Mouse (Mus musculus): ENCODE measurements around the gene Jph3. TPM values are rescaled to one million over a fixed set of nuclear protein-coding genes. Genes with fewer than 3 reads are reported as not detected.

The Jph3 gene
- polyA plus RNA-seq, 1 experiment from 2014 or later = 0.81 TPM

DNA sequence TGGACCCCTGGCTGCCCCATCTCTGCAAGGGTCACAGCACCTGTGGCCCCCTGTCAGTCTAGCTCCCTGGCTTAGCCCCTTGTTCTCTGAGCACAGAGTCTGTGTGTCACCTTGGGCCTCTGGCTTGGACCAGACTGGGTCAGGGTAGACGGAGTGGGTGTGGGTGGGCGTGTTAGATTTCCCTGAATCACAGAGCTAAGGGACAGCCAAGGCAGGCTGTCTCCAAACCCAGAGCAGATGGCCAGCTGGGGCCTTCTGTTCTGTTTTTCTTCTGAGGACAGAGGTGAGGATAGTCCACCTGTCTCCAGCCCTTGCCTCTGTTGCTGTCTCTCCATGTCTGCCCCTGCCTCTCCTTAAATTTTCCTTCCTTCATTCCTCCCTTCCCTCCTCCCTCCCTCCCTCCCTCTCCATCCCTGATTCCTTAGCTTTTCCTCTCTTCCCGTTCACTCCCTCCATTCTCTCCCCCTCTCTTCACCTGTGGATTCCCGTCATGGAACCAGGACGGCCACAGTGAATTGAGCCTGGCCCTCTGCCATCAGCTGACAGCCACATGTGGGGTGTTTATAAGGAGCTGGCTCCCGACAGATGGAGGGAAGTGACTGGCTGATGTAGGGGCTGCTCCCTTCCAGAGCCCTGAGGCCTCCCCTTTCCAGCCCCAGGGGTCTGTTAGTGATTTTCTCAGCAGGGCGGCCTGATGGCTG, 33.7 kb downstream of the Jph3 start:
- ATAC-seq (ENCODE audit: low FRiP score, low read depth) = 0 out of 2 replicates have a peak, but pooled peaks have one; percentile 38
- H3K36me3 ChIP-seq = no peaks in the 10 kb centered on the region
- no peak overlapping the region for H3K27ac ChIP-seq
- H3K4me2 ChIP-seq (replicated peaks) = no peak overlapping the region
- no peak overlapping the region for H3K4me3 ChIP-seq
- H3K9me3 ChIP-seq = no peaks in the 10 kb centered on the region
- H3K9ac ChIP-seq = no peak overlapping the region
- peaks cover 8% of the 10 kb centered on the region; the same call in 1 of the 2 replicates for H3K4me1 ChIP-seq
- no peaks in the 10 kb centered on the region for H3K27me3 ChIP-seq
- 37% methylated on average over 7 of the region's 7 CpGs for WGBS

DNA sequence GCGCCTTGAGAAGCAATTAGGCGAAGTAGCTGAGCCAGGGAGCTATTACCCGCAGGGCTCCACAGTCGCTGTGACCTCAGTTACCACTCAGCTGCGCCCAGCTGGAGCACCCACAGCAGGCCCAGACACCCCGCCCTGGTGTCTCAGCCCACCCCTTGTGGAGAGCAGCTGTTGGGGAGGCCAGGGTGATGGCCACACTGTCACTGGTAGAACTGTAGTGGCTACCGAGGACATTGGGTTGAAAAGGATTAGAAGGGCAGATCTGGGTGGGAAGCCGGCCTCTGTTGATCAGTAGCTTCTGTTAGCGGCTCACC, 34.2 kb downstream of the Jph3 start:
- no peak for ATAC-seq (ENCODE audit: low FRiP score, low read depth)

GRCm38 (mm10) chr8:121765594-121766138, 36.2 kb downstream of the Jph3 start:
- Histone ChIP-seq H3K4me2 (replicated peaks) (no peak overlapping the region), H3K27ac (no peak overlapping the region), H3K9me3 (no peaks in the 10 kb centered on the region), H3K27me3 (no peaks in the 10 kb centered on the region), H3K9ac (no peak overlapping the region), H3K36me3 (no peaks in the 10 kb centered on the region), H3K4me1 (peaks cover 8% of the 10 kb centered on the region; the same call in 1 of the 2 replicates), H3K4me3 (no peak overlapping the region)
- 76% methylated on average over 7 of the region's 7 CpGs for WGBS
- no peak for ATAC-seq (ENCODE audit: low FRiP score, low read depth)

More for the DNA sequence above, 34.2 kb downstream of the Jph3 start:
- Histone ChIP-seq H3K9ac (no peak overlapping the region), H3K9me3 (no peaks in the 10 kb centered on the region), H3K36me3 (no peaks in the 10 kb centered on the region), H3K4me2 (replicated peaks) (no peak overlapping the region), H3K27ac (no peak overlapping the region), H3K4me1 (peaks cover 8% of the 10 kb centered on the region; the same call in 1 of the 2 replicates), H3K4me3 (no peak overlapping the region), H3K27me3 (no peaks in the 10 kb centered on the region)
- WGBS = 55% methylated on average over 9 of the region's 9 CpGs

DNA sequence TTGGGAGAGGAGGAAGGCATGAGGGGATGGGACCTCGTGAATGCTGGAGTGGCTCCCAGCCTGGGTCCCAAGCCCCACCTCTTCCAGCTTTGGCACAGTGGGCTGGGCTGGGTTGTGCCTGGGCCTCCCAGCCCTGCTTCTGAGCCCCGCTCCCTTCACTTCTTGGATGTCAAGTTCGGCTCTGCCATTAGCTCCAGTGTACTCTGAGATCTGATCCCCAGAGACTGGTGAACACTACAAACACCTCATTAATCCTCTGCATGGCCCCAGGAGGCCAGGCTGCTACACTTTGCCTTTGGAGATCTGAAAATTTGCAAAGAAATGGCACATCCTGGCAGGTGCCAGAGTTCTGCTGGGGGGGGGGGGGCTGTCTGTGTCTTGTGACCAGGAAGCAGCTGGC, 39.7 kb downstream of the Jph3 start:
- no peak overlapping the region for H3K4me2 ChIP-seq (replicated peaks)
- H3K9me3 ChIP-seq = no peaks in the 10 kb centered on the region
- no peak overlapping the region for H3K4me3 ChIP-seq
- H3K27ac ChIP-seq = no peak overlapping the region
- no peaks in the 10 kb centered on the region for H3K36me3 ChIP-seq
- H3K4me1 ChIP-seq = peaks cover 7% of the 10 kb centered on the region
- peaks cover 9% of the 10 kb centered on the region; the same call in 1 of the 2 replicates for H3K27me3 ChIP-seq
- no peak for ATAC-seq (ENCODE audit: low FRiP score, low read depth)
- no peak overlapping the region for H3K9ac ChIP-seq
- 33% methylated on average over 3 of the region's 3 CpGs for WGBS

DNA sequence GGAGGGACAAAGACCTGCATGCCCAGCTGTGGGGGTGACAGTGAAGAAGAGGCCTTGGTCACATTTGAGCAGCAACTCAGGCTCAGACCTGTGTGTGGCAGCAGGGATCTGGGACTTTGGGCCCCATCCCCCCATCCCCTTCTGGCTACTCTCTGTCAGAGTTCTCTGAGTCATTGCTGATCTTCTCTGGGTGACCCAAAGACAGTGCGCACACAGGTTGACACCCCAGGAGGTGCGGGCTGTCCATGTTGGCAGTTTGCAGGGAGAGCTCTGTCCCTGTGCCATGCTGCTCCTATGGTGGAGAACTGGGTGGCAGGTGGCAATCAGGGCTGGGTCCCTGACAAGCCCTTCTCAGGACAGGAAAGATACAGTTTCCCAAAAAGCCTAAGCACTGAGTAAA, 40.2 kb downstream of the Jph3 start:
- Histone ChIP-seq H3K4me3 (no peak overlapping the region), H3K9me3 (no peaks in the 10 kb centered on the region), H3K4me2 (replicated peaks) (no peak overlapping the region), H3K27ac (no peak overlapping the region), H3K27me3 (peaks cover 9% of the 10 kb centered on the region; the same call in 1 of the 2 replicates), H3K36me3 (no peaks in the 10 kb centered on the region), H3K4me1 (peaks cover 7% of the 10 kb centered on the region), H3K9ac (no peak overlapping the region)
- 86% methylated on average over 2 of the region's 2 CpGs for WGBS
- no peak for ATAC-seq (ENCODE audit: low FRiP score, low read depth)

DNA sequence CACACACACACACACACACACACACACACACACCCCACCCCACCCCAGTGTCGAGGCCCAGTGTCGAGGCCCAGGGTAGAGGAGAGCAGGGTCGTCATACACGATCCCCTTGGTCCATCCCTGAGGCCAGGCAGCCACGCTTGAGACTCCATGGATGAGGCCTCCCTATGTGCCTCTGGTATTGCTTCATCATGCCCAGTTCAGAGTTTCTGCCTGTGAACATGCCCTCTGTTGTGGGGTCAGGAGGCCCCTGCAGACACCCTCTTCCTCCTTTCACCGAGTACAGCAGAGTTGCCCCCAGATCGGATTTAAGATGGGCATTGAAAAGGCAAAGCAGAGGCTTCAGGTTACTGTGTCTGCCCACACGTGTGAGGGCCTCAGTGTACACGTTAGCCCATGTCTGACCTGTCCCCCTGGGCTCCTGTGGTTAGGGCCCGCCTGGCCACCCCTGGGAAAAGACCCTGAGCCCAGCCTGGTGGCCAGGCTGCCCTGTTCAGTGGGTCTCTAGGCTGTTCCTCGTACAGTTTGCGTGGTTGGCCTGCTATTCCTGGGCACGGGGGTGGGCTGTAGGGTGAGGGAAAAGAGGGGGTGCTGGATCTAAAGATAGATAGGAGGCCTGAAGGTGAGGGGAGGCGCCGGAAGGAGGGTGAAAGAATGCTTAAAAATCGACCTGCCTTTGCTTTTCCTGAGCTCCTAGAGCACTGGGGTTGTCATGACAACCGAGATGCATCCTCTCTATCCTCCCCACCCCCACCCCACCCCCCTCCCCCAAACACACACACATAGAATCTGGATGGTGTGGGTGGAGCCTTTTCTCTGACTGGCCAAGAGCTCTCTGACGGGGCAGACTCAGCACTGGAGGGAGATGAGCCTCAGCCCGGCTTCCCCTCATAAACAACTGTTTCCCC, 41.7 kb downstream of the Jph3 start:
- Histone ChIP-seq H3K4me1 (peaks cover 7% of the 10 kb centered on the region), H3K9me3 (no peaks in the 10 kb centered on the region), H3K36me3 (no peaks in the 10 kb centered on the region), H3K27me3 (peaks cover 9% of the 10 kb centered on the region; the same call in 1 of the 2 replicates), H3K27ac (no peak overlapping the region), H3K9ac (no peak overlapping the region), H3K4me3 (no peak overlapping the region), H3K4me2 (replicated peaks) (no peak overlapping the region)
- ATAC-seq (ENCODE audit: low FRiP score, low read depth) = no peak
- WGBS = 35% methylated on average over 19 of the region's 19 CpGs

- no peak overlapping the region for H3K27ac ChIP-seq
- peaks cover 9% of the 10 kb centered on the region; the same call in 1 of the 2 replicates for H3K27me3 ChIP-seq
- 85% methylated on average over 12 of the region's 12 CpGs for WGBS
- no peaks in the 10 kb centered on the region for H3K9me3 ChIP-seq
- H3K9ac ChIP-seq = no peak overlapping the region
- no peak for ATAC-seq (ENCODE audit: low FRiP score, low read depth)
- H3K36me3 ChIP-seq = no peaks in the 10 kb centered on the region
- no peak overlapping the region for H3K4me2 ChIP-seq (replicated peaks)
- no peak overlapping the region for H3K4me3 ChIP-seq
- peaks cover 7% of the 10 kb centered on the region for H3K4me1 ChIP-seq
Measured at GRCm38 (mm10) chr8:121773876-121774275, 44.5 kb downstream of the Jph3 start.

DNA sequence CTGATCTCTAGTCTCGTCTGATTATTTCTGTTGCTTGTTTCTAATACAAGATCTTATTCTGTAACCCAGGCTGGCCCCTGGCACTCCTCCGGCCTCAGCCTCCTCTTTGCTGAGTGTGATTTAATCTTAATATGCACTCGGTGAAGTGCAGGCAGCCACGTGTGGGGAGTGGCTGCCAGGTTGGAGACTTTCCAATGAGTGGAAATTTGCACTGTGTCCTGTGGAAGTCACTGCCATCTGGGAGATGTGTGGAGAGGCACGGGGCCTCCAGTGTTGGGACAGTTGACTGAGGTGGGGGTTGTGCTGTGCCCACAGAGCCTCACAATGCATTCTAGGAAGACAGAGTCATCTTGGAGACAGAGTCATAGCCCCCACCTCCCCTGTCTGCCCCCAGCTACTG, 53.1 kb downstream of the Jph3 start:
- Histone ChIP-seq H3K4me1 (0 out of 2 replicates have a peak, but pooled peaks cover 4% of the 10 kb centered on the region), H3K27ac (no peak overlapping the region), H3K36me3 (no peaks in the 10 kb centered on the region), H3K9ac (no peak overlapping the region), H3K27me3 (peaks cover 3% of the 10 kb centered on the region; the same call in 1 of the 2 replicates), H3K4me2 (replicated peaks) (no peak overlapping the region), H3K9me3 (no peaks in the 10 kb centered on the region), H3K4me3 (no peak overlapping the region)
- no peak for ATAC-seq (ENCODE audit: low FRiP score, low read depth)
- WGBS = 67% methylated on average over 5 of the region's 5 CpGs

GRCm38 (mm10) chr8:121786542-121786941, 57.1 kb downstream of the Jph3 start:
- peak; percentile 42; the same call in 1 of the 2 replicates for ATAC-seq (ENCODE audit: low FRiP score, low read depth)
- no peak overlapping the region for H3K27ac ChIP-seq

DNA sequence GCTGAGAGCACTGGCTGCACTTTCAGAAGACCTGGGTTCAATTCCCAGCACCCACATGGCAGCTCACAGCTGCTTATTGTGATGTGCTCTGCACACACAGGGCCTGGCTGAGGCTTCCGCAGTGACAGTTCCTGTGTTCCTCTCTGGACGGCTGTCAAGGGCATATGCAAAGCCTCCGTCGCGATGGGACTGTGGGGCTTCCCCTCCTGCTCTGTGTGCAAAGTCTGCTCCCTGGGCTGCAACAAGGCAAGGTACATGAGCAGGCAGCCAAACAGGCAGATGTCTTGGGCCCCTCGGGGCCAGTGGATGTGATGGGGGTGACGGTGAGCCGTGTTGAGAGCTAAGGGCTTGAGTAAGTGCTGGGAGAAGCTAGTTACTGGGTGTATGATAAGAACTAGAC, 59.4 kb downstream of the Jph3 start:
- Histone ChIP-seq H3K4me1 (0 out of 2 replicates have a peak, but pooled peaks cover 4% of the 10 kb centered on the region), H3K27me3 (no peaks in the 10 kb centered on the region), H3K4me2 (replicated peaks) (no peak overlapping the region), H3K4me3 (no peak overlapping the region), H3K27ac (no peak overlapping the region), H3K9ac (no peak overlapping the region), H3K36me3 (no peaks in the 10 kb centered on the region), H3K9me3 (no peaks in the 10 kb centered on the region)
- WGBS = 85% methylated on average over 8 of the region's 8 CpGs
- no peak for ATAC-seq (ENCODE audit: low FRiP score, low read depth)

More at GRCm38 (mm10) chr8:121786542-121786941, 57.1 kb downstream of the Jph3 start:
- 48% methylated on average over 10 of the region's 10 CpGs for WGBS
- no peaks in the 10 kb centered on the region for H3K36me3 ChIP-seq
- no peak overlapping the region for H3K4me3 ChIP-seq
- no peak overlapping the region for H3K4me2 ChIP-seq (replicated peaks)
- peaks cover 2% of the 10 kb centered on the region; the same call in 1 of the 2 replicates for H3K27me3 ChIP-seq
- no peaks in the 10 kb centered on the region for H3K9me3 ChIP-seq
- H3K4me1 ChIP-seq = 0 out of 2 replicates have a peak, but pooled peaks cover 4% of the 10 kb centered on the region
- H3K9ac ChIP-seq = no peak overlapping the region

DNA sequence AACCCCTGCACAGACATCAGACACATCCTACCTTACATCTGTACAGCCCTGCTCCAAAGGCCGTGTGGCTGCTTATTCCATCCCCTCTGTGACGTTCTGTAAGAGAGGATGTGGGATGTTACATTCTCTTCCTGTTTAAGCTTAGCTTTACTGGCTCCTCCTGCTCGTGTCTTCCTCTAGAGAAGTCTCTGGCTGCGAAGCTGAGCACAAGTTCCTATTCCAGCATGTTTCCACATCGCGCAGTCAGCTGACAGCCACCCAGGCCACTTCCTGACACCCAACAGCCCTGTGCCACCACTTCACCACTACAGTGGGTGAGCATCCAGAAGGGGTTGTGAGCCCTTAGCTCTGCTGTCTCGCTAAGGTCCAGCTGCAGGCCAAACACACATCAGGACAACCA, 62.7 kb downstream of the Jph3 start:
- no peaks in the 10 kb centered on the region for H3K4me1 ChIP-seq
- H3K4me3 ChIP-seq = no peak overlapping the region
- WGBS = 79% methylated on average over 7 of the region's 7 CpGs
- H3K36me3 ChIP-seq = peaks cover 27% of the 10 kb centered on the region
- ATAC-seq (ENCODE audit: low FRiP score, low read depth) = no peak
- no peak overlapping the region for H3K27ac ChIP-seq
- no peaks in the 10 kb centered on the region for H3K9me3 ChIP-seq
- H3K9ac ChIP-seq = 0 out of 2 replicates have a peak overlapping the region, but pooled peaks have one; percentile 4
- H3K4me2 ChIP-seq (replicated peaks) = no peak overlapping the region
- no peaks in the 10 kb centered on the region for H3K27me3 ChIP-seq

GRCm38 (mm10) chr8:121792627-121793026, 63.2 kb downstream of the Jph3 start:
- Histone ChIP-seq H3K9ac (no peak overlapping the region), H3K27me3 (no peaks in the 10 kb centered on the region), H3K4me1 (no peaks in the 10 kb centered on the region), H3K4me3 (no peak overlapping the region), H3K36me3 (peaks cover 32% of the 10 kb centered on the region), H3K9me3 (no peaks in the 10 kb centered on the region), H3K4me2 (replicated peaks) (no peak overlapping the region), H3K27ac (no peak overlapping the region)
- ATAC-seq (ENCODE audit: low FRiP score, low read depth) = no peak
- 81% methylated on average over 4 of the region's 4 CpGs for WGBS
